Mouse (Mus musculus): ENCODE results near the gene Ksr2. TPM values are rescaled to one million over a fixed set of nuclear protein-coding genes. Genes with fewer than 3 reads are reported as not detected.
"Not testable (repeated sequence)": the region's sequence is repeated elsewhere in the genome, so short reads cannot be mapped to it uniquely, and the experiment has no call there.

The Ksr2 gene
- polyA plus RNA-seq, 1 experiment = 9.1 TPM

DNA sequence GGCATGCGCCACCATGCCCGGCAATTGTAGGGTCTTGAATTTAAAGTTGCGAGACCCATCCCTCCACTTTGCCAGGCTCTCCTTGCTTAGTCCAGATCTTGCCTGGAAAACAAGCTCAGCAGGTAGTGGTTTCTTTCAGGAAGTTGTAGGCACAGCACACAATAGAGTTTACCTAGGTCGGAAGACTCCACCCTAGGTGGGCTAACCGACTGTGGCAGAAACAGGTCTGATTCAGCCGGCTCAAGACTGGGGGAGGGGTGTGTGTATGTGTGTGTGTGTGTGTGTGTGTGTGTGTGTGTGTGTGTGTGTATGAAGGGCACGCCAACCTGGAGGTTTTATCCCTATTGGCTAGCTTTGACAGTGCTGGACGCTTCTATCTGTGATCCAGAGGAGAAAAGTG is 10.2 kb upstream of the Ksr2 start:
- no peak for DNase-seq (ENCODE audit: extremely low spot score in 1 of 2, low spot score in 1 of 2)

DNA sequence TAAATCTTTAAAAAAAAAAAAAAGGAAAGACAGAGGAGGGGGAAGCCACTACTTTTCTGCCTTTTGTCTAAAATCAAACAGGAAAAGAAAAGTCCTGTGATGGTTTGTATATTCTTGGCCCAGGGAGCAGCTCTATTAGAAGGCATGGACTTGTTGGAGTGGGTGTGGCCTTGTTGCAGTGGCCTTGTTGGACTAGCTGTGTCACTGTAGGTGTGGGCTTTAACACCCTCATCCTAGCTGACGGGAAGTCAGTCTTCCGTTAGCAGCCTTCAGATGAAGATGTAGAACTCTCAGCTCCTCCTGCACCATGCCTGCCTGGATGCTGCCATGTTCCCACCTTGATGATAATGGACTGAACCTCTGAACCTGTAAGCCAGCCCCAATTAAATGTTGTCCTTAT is 9.1 kb upstream of the Ksr2 start:
- DNase-seq (ENCODE audit: extremely low spot score in 1 of 2, low spot score in 1 of 2) = not testable (repeated sequence)

DNA sequence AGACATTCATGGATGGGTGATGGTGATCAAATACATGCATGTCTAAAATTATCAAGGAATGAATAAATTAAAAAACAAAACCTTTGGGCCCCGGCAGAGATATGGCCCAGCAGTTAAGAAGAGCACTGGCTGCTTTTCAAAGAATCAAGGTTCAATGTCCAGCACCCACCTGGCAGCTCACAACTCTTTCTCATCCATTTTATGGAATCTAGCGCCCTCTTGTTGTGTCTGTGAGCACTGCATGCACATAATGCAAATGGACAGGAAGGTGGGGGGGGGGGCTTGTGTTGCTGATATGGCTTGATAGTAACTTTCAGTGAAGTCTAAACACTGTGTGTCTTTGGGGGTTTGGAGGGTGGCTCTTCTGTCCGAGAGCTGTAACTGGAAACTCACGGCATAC is 5.6 kb upstream of the Ksr2 start:
- DNase-seq (ENCODE audit: extremely low spot score in 1 of 2, low spot score in 1 of 2) = peak in 1 of 2 experiments; percentile 64

DNA sequence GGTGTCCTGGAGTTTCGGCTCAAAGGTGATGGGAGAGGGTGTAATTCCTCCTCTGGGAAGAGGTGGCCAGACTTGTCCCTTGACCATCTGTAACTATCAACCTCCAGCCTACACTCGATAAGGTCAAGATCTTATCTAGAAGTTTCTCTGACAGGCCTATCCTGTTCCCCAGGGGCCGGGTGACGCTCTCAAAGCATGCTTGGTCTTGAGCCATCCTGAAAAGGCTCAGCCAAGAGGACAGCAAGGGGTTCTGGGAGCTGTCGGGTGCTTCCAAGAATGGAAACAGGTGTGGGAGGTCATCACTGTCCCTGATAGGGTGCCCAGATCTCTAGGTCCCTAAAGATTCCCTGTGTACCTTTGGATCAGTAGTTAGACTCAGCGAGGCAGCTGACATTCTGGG is 4.4 kb upstream of the Ksr2 start:
- no peak for DNase-seq (ENCODE audit: extremely low spot score in 1 of 2, low spot score in 1 of 2)

DNA sequence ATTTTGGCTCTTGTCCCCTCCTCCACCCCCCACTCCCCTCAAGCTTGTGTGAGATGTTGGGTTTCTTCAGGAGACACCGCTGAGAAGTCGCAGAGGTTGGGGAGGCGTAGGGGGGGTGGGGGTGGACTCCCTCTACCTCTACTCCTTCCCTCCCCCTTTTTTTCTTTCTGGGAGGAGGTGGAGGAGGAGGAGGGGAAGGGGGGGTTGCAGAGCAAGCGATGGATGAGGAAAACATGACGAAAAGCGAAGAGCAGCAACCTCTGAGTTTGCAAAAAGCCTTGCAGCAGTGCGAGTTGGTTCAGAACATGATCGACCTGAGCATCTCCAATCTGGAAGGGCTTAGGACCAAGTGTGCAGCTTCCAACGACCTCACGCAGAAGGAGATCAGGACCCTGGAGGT is 811 bp downstream of the Ksr2 start:
- DNase-seq (ENCODE audit: extremely low spot score in 1 of 2, low spot score in 1 of 2) = peak in 1 of 2 experiments; percentile 40

DNA sequence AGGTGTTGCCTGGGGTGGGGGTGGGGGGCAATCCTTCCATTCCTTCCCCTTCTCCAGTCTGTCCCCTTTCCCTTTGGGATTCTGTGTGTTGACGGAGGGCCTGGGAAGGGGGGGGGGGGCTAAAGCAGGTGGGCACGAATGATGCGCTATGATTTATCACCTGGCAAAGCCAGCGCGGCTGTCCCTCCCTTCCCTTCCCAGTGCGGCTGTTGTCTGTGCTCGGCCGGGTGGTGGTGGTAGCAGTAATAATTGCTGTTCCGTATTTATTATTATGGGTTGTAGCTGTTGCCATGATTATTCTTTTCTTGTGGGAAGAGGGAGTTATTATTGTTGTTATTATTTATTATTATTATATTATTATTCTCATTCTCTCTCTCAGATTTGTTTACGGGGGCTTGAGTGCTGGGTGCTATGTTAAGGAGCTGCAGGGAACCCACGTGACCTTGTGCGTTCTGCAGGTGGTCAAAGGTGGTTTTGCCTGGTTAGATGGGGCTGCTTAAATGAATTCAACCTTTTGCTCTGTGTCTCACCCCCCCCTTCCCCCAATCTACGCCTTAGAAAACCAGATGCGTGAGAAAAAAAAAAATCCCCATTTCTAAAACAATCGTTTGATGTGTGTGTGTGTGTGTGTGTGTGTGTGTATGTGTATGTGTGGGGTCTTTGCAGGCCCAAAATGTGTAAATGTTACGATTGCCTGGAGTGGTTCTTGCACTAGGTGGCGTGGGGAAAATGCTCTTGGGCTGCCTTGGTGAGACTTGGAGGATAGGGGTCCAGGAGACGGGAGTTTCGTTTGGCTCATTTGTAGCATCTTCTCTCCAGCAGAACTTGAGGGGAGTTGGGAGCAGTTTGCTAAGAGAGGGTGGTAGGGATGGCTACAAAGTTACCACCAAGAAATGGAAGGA is 1.5 kb downstream of the Ksr2 start:
- peak in 1 of 2 experiments; percentile 31 for DNase-seq (ENCODE audit: extremely low spot score in 1 of 2, low spot score in 1 of 2)

DNA sequence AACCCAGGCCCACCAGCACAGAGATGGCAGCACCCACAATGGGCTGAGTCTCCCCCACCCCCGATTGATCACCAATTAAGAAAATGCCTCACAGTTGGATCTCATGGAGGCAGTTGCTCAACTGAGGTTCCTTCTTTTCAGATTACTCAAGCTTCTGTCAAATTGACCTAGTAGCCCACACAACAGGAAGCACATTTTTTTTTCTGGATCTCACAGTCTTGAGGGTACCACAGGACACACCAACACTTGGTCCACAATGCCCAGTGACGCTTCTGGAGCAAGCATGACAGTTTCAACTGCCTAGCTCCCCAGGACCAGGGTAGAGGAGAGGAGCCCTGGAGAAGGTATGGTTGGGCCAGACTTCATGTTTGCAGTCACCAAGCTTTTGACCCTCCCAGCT is 3.6 kb downstream of the Ksr2 start:
- DNase-seq (ENCODE audit: extremely low spot score in 1 of 2, low spot score in 1 of 2) = no peak

DNA sequence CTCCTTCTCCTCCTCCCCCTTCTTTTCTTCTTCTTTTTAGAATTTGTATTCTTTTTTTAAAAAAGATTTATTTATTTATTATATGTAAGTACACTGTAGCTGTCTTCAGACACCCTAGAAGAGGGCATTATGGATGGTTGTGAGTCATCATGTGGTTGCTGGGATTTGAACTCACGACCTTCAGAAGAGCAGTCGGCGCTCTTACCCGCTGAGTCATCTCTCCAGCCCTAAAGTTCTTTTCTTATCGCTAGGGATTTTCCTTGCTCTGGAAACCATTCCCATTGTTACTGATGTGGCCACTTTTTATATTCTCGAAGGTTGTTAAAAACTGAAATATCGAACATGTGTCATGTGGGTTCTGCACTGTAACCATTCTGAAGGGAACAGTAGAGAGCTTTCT is 19.7 kb downstream of the Ksr2 start:
- DNase-seq (ENCODE audit: extremely low spot score in 1 of 2, low spot score in 1 of 2) = not testable (repeated sequence)

DNA sequence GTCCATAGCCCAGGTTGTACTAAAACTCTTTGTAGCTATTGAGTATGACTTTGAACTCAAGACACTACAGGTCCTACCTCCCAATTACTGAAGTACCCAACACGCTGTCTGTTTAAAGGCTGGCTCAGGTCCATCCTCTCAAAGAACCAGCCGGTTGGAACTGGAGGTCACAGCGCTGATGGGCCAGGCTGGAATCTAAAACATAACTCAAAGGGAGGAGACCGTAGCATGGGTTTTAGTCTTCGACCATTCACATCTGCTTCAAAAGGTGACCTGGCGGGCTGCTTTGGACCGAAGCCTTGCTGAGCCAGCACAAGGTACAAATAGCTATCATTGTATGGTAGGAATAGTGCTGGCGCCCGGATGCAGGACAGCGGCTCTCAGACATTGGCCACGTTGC is 26.5 kb downstream of the Ksr2 start:
- no peak for DNase-seq (ENCODE audit: extremely low spot score in 1 of 2, low spot score in 1 of 2)

DNA sequence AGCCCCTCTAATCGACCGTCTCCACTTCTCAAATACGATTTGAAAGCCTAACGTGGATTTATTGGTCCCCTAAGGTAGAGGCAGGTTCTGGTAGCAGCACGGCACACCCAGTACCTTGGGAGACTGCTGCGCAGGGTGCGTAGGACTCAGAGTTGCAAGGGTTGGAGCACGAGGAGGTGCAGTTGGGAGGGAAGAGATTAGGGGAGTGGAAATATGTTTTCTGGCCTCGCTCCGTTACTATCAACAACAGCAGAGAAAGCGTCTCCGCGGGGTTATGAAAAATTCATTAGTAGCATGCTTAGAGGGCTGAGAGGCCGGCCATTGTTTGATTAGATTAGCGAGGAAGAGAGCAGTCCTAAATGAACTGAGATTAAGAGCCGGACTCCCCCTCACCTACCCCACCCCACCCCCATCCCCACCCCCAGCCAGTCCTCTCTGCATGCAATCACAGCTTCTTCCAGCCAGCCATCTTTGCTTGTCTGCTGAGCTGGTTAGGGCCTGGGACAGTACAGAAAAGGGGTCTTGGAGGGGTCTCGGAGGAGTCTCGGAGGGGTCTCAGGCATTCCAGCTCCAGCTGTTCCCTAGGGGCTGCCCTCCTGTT is 27.5 kb downstream of the Ksr2 start:
- no peak for DNase-seq (ENCODE audit: extremely low spot score in 1 of 2, low spot score in 1 of 2)

DNA sequence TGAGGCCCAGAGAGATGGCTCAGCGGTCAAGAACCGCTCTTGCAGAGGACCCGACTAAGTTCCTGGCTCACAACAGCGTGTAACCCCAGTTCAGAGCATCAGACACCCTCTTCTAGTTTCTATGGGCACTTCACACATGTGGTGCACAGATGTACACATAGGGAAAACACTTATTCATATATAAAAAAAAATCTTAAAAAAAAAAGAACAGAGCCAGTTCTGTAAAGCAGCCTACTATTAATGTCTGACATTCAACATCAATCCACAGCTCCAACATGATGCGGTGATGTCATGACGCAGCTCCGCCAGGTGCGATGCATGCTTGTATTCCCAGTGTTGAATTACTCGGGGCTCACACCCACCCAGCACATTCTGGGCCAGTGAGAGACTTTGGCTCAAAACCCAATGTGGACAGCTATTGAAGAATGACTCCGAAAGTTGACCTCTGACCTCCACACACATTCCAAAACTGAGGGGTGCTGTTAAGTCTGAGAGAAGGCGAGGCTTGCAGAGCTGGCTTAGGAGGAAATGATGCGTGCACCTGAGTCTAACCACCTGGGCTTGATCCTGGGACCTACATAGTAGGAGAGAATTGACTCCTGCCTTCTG is 28.5 kb downstream of the Ksr2 start:
- DNase-seq (ENCODE audit: extremely low spot score in 1 of 2, low spot score in 1 of 2) = no peak

DNA sequence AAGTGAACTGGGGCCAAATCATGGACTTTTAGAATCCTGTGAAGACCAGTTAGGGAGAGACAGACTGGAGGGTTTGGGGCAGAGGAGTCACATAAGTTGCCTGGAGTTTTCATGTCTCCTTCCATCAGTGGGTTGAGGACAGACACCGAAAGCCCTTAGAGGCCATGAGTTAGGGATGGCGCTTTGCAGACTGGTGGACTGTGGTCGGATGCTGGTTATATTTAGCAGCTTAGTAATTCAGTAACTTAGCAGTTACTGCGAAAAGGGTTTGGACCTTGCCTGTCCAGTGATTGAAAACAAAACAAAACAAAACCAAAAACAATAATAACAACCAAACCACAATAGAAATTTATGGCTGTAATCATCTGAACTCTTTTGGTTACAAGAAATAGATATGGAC is 29.3 kb downstream of the Ksr2 start:
- no peak for DNase-seq (ENCODE audit: extremely low spot score in 1 of 2, low spot score in 1 of 2)

DNA sequence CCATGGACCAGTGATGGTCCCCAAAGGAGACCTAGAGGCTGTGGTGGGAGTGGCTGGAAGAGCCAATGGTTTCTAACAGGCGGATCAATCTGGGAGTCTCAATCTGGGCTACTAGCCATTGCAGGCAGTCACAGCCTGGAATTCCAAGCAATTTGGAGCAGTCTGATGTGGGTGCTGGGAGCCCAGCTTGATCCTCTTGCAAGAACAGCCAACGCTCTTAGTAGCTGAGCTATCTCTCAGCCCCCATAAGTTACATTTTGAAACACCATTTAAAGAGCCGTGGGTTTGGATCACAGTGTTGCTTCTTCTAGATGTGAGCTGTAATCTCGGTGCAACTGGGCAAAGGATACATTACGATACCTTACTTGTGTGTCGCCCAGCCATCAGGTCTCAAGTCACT is 30.1 kb downstream of the Ksr2 start:
- DNase-seq (ENCODE audit: extremely low spot score in 1 of 2, low spot score in 1 of 2) = peak; percentile 66 to 77

DNA sequence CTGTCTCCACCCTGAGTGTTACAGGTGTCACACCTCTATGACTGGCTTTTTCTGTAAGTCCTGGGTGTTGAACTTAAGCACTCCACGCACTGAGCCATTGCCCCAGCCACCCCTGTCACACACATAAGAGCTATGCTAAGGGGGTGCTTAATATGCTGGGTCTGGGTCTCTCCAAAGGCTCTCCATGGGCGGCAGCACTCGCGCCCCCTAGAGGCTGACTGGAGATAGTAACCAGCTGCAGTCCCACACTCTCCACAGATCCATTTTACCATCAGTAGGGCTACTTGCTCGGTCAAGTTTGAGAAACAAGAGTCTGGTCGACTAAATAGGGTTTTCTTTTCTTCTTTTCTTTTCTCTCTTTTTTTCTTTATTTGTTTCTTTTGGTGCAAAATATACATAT is 33.9 kb downstream of the Ksr2 start:
- DNase-seq (ENCODE audit: extremely low spot score in 1 of 2, low spot score in 1 of 2) = no peak

DNA sequence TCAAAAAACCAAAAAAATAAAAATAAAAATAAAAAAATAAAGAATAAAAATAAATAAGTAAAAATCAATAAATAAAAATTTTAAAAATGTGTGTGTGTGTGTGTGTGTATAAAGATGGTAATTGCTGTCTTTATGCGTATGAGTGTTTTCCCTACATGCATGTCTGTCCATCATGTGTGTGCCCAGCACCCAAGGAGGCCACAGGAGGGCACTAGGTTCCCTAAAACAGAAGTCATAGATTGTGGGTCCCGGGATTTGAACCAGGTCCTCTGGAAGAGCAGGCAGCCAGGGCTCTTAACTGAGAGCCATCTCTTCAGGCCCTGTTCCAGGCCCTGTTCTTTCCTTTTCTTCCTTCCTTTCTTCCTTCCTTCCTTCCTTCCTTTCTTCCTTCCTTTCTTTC is 38.2 kb downstream of the Ksr2 start:
- no peak for DNase-seq (ENCODE audit: extremely low spot score in 1 of 2, low spot score in 1 of 2)

DNA sequence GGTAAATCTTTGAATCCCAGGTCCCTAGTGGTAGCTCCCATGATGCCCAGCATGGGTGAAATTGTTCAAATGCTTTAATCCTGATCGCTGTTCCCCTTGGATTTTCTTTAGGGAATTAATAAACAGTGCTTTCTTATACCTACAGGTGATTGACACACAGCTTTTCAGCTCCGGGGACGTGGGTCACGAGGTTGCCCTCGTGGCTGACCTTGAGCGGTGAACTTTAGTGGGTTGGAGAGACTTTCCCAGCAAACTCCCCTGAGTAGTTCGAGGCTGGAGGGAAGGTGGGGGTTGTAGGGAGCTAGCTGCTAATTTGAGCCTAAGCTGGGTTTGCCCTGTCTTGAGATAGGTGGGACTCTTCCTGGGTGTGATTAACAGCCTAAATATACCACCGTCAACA is 41.7 kb downstream of the Ksr2 start:
- DNase-seq (ENCODE audit: extremely low spot score in 1 of 2, low spot score in 1 of 2) = peak in 1 of 2 experiments; percentile 25

DNA sequence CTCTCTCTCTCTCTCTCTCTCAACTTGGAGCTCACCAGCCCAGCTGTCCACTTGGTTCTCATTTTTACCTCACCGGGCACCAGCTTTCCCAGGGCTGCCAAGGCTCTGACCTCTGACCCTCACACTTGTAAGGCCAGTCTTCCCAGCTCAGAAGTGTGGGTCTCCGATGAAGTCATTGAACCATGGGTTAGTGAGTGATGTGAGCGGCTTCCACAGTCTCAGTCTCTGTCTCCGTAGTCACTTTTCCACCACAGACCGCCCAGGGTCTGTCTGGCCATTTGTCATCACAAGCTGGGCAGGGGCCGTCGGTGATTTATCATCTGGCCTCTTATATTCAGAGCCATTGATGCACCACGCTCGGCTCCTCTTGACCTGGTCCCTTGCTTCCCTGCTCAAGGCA is 43.3 kb downstream of the Ksr2 start:
- DNase-seq (ENCODE audit: extremely low spot score in 1 of 2, low spot score in 1 of 2) = no peak

DNA sequence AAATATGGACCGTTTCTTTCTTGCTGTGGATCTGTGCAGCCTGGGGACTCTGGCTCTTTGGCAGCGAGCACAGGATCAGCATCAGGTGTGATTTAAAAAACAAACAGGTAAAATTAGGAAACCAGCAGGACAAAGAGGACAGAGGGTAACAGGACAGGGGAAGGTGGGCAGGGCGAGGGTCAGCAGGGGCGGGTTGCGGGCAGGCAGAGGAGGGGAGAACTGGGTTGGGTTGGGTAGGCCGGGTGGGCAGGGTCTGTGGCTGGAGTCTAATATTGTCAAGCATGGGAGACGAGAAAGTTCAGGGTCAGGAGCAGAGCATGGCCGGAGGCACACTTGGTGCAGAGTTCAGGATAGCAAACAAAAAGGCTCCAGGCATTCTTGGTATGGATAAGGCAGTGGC is 43.8 kb downstream of the Ksr2 start:
- no peak for DNase-seq (ENCODE audit: extremely low spot score in 1 of 2, low spot score in 1 of 2)

DNA sequence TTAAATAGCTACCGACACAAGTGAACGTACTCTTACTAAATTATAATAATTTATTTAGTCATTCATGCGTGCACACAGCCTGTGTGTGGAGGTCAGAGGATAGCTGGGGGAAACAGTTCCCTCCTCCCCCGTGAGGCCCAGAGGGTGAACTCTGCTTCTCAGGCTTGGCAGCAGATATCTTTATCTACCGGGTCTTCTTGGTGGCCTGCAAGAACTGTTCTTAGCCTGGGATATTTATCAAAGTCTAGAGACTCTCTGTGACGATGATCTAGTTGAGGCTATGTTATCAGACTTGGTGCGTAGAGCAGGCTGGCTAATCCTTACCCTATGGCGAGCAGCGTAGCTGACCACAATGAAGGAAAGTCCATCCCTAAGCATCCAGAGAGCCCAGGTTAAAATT is 45.1 kb downstream of the Ksr2 start:
- DNase-seq (ENCODE audit: extremely low spot score in 1 of 2, low spot score in 1 of 2) = no peak

DNA sequence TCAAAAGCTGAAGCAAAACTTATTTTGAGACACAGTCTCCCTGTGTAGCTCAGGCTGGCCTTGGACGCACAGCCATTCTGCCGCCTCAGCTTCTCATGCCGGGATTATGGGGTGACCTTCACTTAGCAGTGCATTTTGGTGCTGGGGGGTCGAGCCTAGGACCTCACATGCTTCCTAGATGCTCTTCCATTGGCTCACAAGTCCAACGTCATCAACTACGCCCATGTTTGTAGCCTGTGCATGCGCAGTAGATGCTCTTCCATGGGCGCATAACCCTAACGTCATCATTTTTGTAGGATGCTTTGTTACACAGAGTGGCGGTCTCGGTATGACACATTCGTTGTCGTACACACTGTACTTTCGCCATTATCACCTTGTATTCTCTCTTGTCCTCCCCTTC is 46.5 kb downstream of the Ksr2 start:
- DNase-seq (ENCODE audit: extremely low spot score in 1 of 2, low spot score in 1 of 2) = no peak

DNA sequence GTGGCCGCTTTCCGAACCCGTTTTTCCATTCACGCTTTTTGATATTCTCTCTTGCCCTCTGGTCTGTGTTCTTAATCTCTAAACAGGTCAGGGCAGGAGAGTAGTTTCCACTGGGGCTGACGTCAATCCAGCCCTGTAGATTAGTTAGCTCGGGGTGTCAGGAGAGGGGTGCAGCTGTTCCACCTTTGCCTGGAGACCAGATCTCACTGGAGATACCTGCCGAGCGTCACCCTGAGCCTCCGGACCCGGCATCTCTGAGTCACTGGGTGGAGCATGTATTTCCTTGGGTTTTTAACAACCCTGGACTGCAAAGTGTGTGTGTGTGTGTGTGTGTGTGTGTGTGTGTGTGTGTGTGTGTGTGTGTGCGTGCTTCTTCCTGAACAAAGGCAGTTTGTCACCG is 53.3 kb downstream of the Ksr2 start:
- DNase-seq (ENCODE audit: extremely low spot score in 1 of 2, low spot score in 1 of 2) = no peak

DNA sequence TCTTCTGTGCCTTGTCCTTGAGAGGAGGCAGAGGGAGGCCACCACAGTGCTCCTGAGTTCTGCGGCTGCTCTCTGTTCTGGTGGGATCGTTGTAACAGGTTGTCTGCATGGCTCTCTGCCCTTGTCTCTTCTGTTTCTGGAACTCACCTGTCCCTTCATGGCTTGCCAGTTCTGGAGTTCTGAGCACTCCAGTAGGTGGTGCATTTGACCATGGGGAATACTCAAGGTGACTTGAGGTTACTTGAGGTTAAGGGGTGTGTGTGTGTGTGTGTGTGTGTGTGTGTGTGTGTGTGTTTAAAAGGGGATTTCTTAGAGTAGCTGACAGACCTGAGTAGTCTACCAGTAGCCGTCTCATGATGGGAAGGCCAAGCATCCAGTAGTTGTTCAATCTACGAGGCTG is 55.2 kb downstream of the Ksr2 start:
- DNase-seq (ENCODE audit: extremely low spot score in 1 of 2, low spot score in 1 of 2) = no peak

Data from frontal cortex, adult 2 months (tissue).